Mouse (Mus musculus) neural tube, embryonic 14.5 days (tissue): Measurements from ENCODE around the gene 1700028K03Rik. TPM values are rescaled to one million over a fixed set of nuclear protein-coding genes. Genes with fewer than 3 reads are reported as not detected.

Source experiments
- ATAC-seq: fragments of 200-750 bp; cut with Nextera tagmentation; 2 replicates; pipeline ENCODE4 v1.8.0; 2017; ENCODE audit warnings: low read depth, mild to moderate bottlenecking, moderate TSS enrichment, moderate library complexity
- H3K27ac ChIP-seq: fragments of 300-500 bp; sonication (generic); 2 replicates; pipeline ENCODE4 v1.5.1; 2014; ENCODE audit warnings: low read depth, mild to moderate bottlenecking, control low read depth, low read length, moderate library complexity, mixed read lengths
- H3K27me3 ChIP-seq: fragments of 300-500 bp; sonication (generic); 2 replicates; pipeline ENCODE4 v1.6.1; 2014; ENCODE audit warnings: low read length; ENCODE audit not compliant: control insufficient read depth, insufficient read depth
- H3K36me3 ChIP-seq: fragments of 300-500 bp; sonication (generic); 2 replicates; pipeline ENCODE4 v1.6.1; 2014; ENCODE audit warnings: low read length, mixed read lengths; ENCODE audit not compliant: control insufficient read depth, insufficient read depth
- H3K4me1 ChIP-seq: fragments of 300-500 bp; sonication (generic); 2 replicates; pipeline ENCODE4 v1.6.1; 2014; ENCODE audit warnings: low read length; ENCODE audit not compliant: control insufficient read depth, insufficient read depth
- H3K4me2 ChIP-seq: fragments of 300-500 bp; sonication (generic); 2 replicates; pipeline ENCODE4 v1.6.1; 2014; ENCODE audit warnings: mild to moderate bottlenecking, low read depth, low read length, control low read depth
- H3K4me3 ChIP-seq: fragments of 300-500 bp; sonication (generic); 2 replicates; pipeline ENCODE4 v1.5.1; 2014; ENCODE audit warnings: low read depth, low read length, control low read depth, mixed read lengths
- H3K9ac ChIP-seq: fragments of 300-500 bp; sonication (generic); replicated peaks from 2 replicates; pipeline ENCODE4 v1.6.1; 2014; ENCODE audit warnings: low read depth, mild to moderate bottlenecking, control low read depth, low read length, mixed read lengths
- H3K9me3 ChIP-seq: fragments of 300-500 bp; sonication (generic); 2 replicates; pipeline ENCODE4 v1.6.1; 2016; ENCODE audit warnings: low read length; ENCODE audit not compliant: control insufficient read depth
- WGBS: fragments of 180-500 bp; shearing (Covaris S2); extraction: QIAGEN DNeasy Blood & Tissue Kit; methylation state at CpG from one replicate; pipeline ENCODE4 v1.1.7; 2014; 5-methylcytosine and 5-hydroxymethylcytosine counted together
- polyA plus RNA-seq: library from polyadenylated mRNA; unstranded; fragments of >200 nt; fragmentation: Nextera tagmentation; extraction: Ambion mirVana; gene quantifications from 2 replicates; pipeline ENCODE4 v1.2.1, GENCODE M21; 2014

Gene 1700028K03Rik
- polyA plus RNA-seq, 1 experiment from 2014 or later, result 0.58 TPM

GRCm38 (mm10) chr5:107556969-107557368 lies 22.5 kb downstream of the 1700028K03Rik start:
- Histone ChIP-seq H3K4me3 (no peak overlapping the region), H3K4me2 (no peak overlapping the region), H3K27ac (no peak overlapping the region), H3K9me3 (no peaks in the 10 kb centered on the region), H3K27me3 (no peaks in the 10 kb centered on the region), H3K36me3 (peaks cover 15% of the 10 kb centered on the region), H3K4me1 (no peaks in the 10 kb centered on the region), H3K9ac (no peak overlapping the region)
- ATAC-seq, result no peak
- WGBS, result 93% methylated on average over 3 of the region's 3 CpGs

- Histone ChIP-seq H3K36me3 (peaks cover 10% of the 10 kb centered on the region; the same call in 1 of the 2 replicates), H3K4me1 (no peaks in the 10 kb centered on the region), H3K9me3 (no peaks in the 10 kb centered on the region), H3K9ac (no peak overlapping the region), H3K27ac (no peak overlapping the region), H3K4me3 (no peak overlapping the region), H3K27me3 (no peaks in the 10 kb centered on the region), H3K4me2 (no peak overlapping the region)
- ATAC-seq, result no peak; the same call in 1 of the 2 replicates
- 90% methylated on average over 9 of the region's 9 CpGs for WGBS
Measured at GRCm38 (mm10) chr5:107569148-107569547, 34.6 kb downstream of the 1700028K03Rik start.

- Histone ChIP-seq H3K4me1 (peaks cover 4% of the 10 kb centered on the region; the same call in 1 of the 2 replicates), H3K27me3 (no peaks in the 10 kb centered on the region), H3K27ac (peak within 1 kb of the TSS; percentile 75), H3K9ac (peak within 1 kb of the TSS; percentile 72), H3K36me3 (peaks cover 3% of the 10 kb centered on the region), H3K4me2 (peak within 1 kb of the TSS; percentile 72), H3K4me3 (peak within 1 kb of the TSS; percentile 50), H3K9me3 (no peaks in the 10 kb centered on the region)
- under 1% methylated on average over 48 of the region's 64 CpGs for WGBS
- peak; percentile 96 for ATAC-seq
Measured at GRCm38 (mm10) chr5:107597301-107598077, 63.0 kb downstream of the 1700028K03Rik start, which contains the start of the genes Rpap2 and Glmn. Gene Rpap2 (plus strand): TSS chr5:107597373. Gene Glmn (minus strand): TSS chr5:107597888.

- Histone ChIP-seq H3K4me3 (peak overlapping the region; percentile 50), H3K36me3 (peaks cover 4% of the 10 kb centered on the region; the same call in 1 of the 2 replicates), H3K9me3 (no peaks in the 10 kb centered on the region), H3K27me3 (no peaks in the 10 kb centered on the region), H3K4me2 (peak overlapping the region; percentile 72), H3K9ac (peak overlapping the region; percentile 72; the same call in 1 of the 2 replicates), H3K4me1 (peaks cover 4% of the 10 kb centered on the region; the same call in 1 of the 2 replicates), H3K27ac (no peak overlapping the region; the same call in 1 of the 2 replicates)
- ATAC-seq, result no peak
- WGBS, result 9% methylated on average over 4 of the region's 4 CpGs
Measured at GRCm38 (mm10) chr5:107598380-107598779, 63.9 kb downstream of the 1700028K03Rik start.

Other genes with a start within 250 kb of the 1700028K03Rik start
- 2.6 and 8.8 TPM in 2 replicates for gene Tgfbr3, start 245.1 kb upstream of the 1700028K03Rik start, polyA plus RNA-seq
- gene Brdt, start 203.6 kb upstream of the 1700028K03Rik start, polyA plus RNA-seq, result 3.9 and 4.9 TPM in 2 replicates
- 3.5 and 3.9 TPM in 2 replicates for gene Ephx4, start 132.0 kb upstream of the 1700028K03Rik start, polyA plus RNA-seq
- 0.07 TPM in 1 of 2 replicates, not detected in the other for gene Lpcat2b, start 103.2 kb upstream of the 1700028K03Rik start, polyA plus RNA-seq
- gene Btbd8, start 96.7 kb upstream of the 1700028K03Rik start, polyA plus RNA-seq, result 19.0 and 21.2 TPM in 2 replicates
- 1.1 and 1.2 TPM in 2 replicates for gene Gm42669, start 27.1 kb upstream of the 1700028K03Rik start, polyA plus RNA-seq
- 26.1 and 29.2 TPM in 2 replicates for gene Rpap2, start 62.7 kb downstream of the 1700028K03Rik start, polyA plus RNA-seq
- 42.0 and 47.6 TPM in 2 replicates for gene Glmn, start 63.2 kb downstream of the 1700028K03Rik start, polyA plus RNA-seq
- not detected in 2 replicates for gene Gfi1, start 191.3 kb downstream of the 1700028K03Rik start, polyA plus RNA-seq